Comparison of ENCODE assay signal across 9 mouse cellular contexts in genomic region chr14:67541271-67541711, GRCm38 (mm10).
DNase-seq lines count a peak whose midpoint lies in the region; ATAC-seq and TF ChIP-seq lines count a peak whose summit lies in the region.
"Had no signal": no experiment of that assay in that cellular context is flagged by ENCODE, and none has a peak within 500 bp of the region (broad histone marks: within the 10 kb centered on the region; RNA-seq: fewer than 3 reads in every experiment).

No protein-coding gene starts in this region.

- ATAC-seq in forebrain, embryonic 16.5 days = peak; percentile 82
- peak; percentile 81 for ATAC-seq in hindbrain, postnatal 0 days
- peak; percentile 88 for ATAC-seq in neural tube, embryonic 13.5 days (ENCODE audit: low read depth)
- no peak for ATAC-seq in granulocyte monocyte progenitor cell, adult 5-6 weeks (replicated peaks; ENCODE audit: poor library complexity, severe bottlenecking)

- no peak overlapping the region for H3K4me2 ChIP-seq in forebrain, embryonic 16.5 days (ENCODE audit: low read length)
- H3K4me2 ChIP-seq in hindbrain, postnatal 0 days (ENCODE audit: low read depth, low read length) = no peak overlapping the region
- no peak overlapping the region for H3K4me2 ChIP-seq in neural tube, embryonic 13.5 days

- no peaks in the 10 kb centered on the region for H3K36me3 ChIP-seq in forebrain, embryonic 16.5 days (ENCODE audit: control insufficient read depth, insufficient read depth)
- H3K36me3 ChIP-seq in hindbrain, postnatal 0 days (ENCODE audit: insufficient read depth, low read length) = no peaks in the 10 kb centered on the region
- no peaks in the 10 kb centered on the region for H3K36me3 ChIP-seq in neural tube, embryonic 13.5 days

- no peak overlapping the region for H3K9ac ChIP-seq in forebrain, embryonic 16.5 days (replicated peaks; ENCODE audit: low read depth, low read length)
- no peak overlapping the region for H3K9ac ChIP-seq in hindbrain, postnatal 0 days (replicated peaks; ENCODE audit: low read length)
- H3K9ac ChIP-seq in neural tube, embryonic 13.5 days = no peak overlapping the region

- H3K4me1 ChIP-seq in forebrain, embryonic 16.5 days (replicated peaks; ENCODE audit: control insufficient read depth, insufficient read depth, low read length) = peaks cover 27% of the 10 kb centered on the region
- H3K4me1 ChIP-seq in hindbrain, postnatal 0 days (ENCODE audit: insufficient read depth, low read length) = peaks cover 11% of the 10 kb centered on the region
- H3K4me1 ChIP-seq in neural tube, embryonic 13.5 days (replicated peaks) = peaks cover 30% of the 10 kb centered on the region

- peak; percentile 24; the same call in 1 of the 2 replicates for TF ChIP-seq CTCF in hindbrain, postnatal 0 days (IDR thresholded peaks at IDR 0.05; ENCODE audit: low read depth)

- peaks cover 5% of the 10 kb centered on the region; the same call in 1 of the 2 replicates for H3K27me3 ChIP-seq in forebrain, embryonic 16.5 days (replicated peaks; ENCODE audit: control insufficient read depth, insufficient read depth, low read length)
- no peaks in the 10 kb centered on the region for H3K27me3 ChIP-seq in hindbrain, postnatal 0 days (ENCODE audit: insufficient read depth, low read length)
- H3K27me3 ChIP-seq in neural tube, embryonic 13.5 days = no peaks in the 10 kb centered on the region

- intact Hi-C loops in left cerebral cortex, postnatal 14 days (cut with DNase I) = no loop called here

- no peak overlapping the region for H3K4me3 ChIP-seq in forebrain, embryonic 16.5 days (replicated peaks; ENCODE audit: low read length)
- no peak overlapping the region for H3K4me3 ChIP-seq in hindbrain, postnatal 0 days (ENCODE audit: low read length)
- H3K4me3 ChIP-seq in neural tube, embryonic 13.5 days = no peak overlapping the region

- WGBS in forebrain, embryonic 16.5 days = 8% methylated on average over 4 of the region's 4 CpGs
- 1% methylated on average over 4 of the region's 4 CpGs for WGBS in hindbrain, postnatal 0 days
- WGBS in neural tube, embryonic 13.5 days = 29% methylated on average over 4 of the region's 4 CpGs

- peak; percentile 7 to 49 for DNase-seq in left cerebral cortex, postnatal 14 days (ENCODE audit: low spot score in 2 of 2)
- DNase-seq in left cerebral cortex, adult 8-10 months (ENCODE audit: low spot score in 2 of 2) = no peak
- DNase-seq in hindbrain, postnatal 0 days (ENCODE audit: low spot score) = peak; percentile 80
- DNase-seq in spleen, adult 18-20 months = no peak
- no peak for DNase-seq in lung, postnatal 36 days
- DNase-seq: cerebellum, adult 9-11 months had no signal

- peaks cover 4% of the 10 kb centered on the region for H3K9me3 ChIP-seq in forebrain, embryonic 16.5 days (ENCODE audit: control insufficient read depth, low read length)
- peaks cover 5% of the 10 kb centered on the region; the same call in 1 of the 2 replicates for H3K9me3 ChIP-seq in hindbrain, postnatal 0 days (ENCODE audit: low read length)
- H3K9me3 ChIP-seq in neural tube, embryonic 13.5 days = peaks cover 17% of the 10 kb centered on the region

- peak overlapping the region; percentile 58 for H3K27ac ChIP-seq in forebrain, embryonic 16.5 days (ENCODE audit: low read length)
- peak overlapping the region; percentile 54; the same call in 1 of the 2 replicates for H3K27ac ChIP-seq in hindbrain, postnatal 0 days
- peak overlapping the region; percentile 74 for H3K27ac ChIP-seq in neural tube, embryonic 13.5 days (replicated peaks)

Comparison
In these comparisons a context has a peak if more than half of its experiments do, and no peak if none do; other contexts are left out.
1. DNase-seq: peak in left cerebral cortex, postnatal 14 days (2 of 2) and hindbrain, postnatal 0 days (single experiment); none in left cerebral cortex, adult 8-10 months (0 of 2), spleen, adult 18-20 months (0 of 2) and lung, postnatal 36 days (single experiment).
2. Peak in every context shown above with its lines, with median percentiles within 50 percentile points of each other: H3K27ac ChIP-seq.